Mouse (Mus musculus): ENCODE measurements at regions not wholly inside any gene's neighbourhood (a gene's known extent, or its start where the extent isn't known, plus 50 kb on each side); places are given as distances from the start of the nearest gene placed in this dataset.

DNA sequence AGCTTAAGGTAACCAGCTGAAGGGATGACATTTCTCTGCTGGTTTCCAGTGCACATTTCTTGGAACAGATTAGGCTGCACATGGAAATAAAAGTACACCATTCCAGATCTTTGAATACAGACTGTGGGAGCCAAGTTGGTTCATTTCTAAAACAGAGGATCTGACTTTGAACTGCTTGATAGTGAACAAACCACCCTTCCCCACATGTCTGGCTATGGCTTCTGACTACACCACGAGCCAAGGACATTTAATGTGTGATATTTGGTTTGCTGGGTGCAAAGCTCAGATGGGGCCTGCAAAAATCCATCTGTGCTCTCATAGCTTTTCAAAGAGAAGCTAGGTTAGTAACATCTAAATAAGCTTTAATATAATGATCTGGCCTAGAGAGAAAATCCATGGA is 614.7 kb upstream of the Cdh11 start:
- Histone ChIP-seq H3K36me3 (replicated peaks; ENCODE audit: control insufficient read depth, insufficient read depth) (no peaks in the 10 kb centered on the region), H3K4me3 (replicated peaks; ENCODE audit: low read length) (no peak overlapping the region), H3K4me2 (replicated peaks) (no peak overlapping the region), H3K27me3 (ENCODE audit: control insufficient read depth, insufficient read depth, low read length) (no peaks in the 10 kb centered on the region), H3K9me3 (ENCODE audit: control insufficient read depth, low read length) (no peaks in the 10 kb centered on the region), H3K4me1 (replicated peaks; ENCODE audit: control insufficient read depth, insufficient read depth, low read length) (no peaks in the 10 kb centered on the region), H3K9ac (no peak overlapping the region), H3K27ac (no peak overlapping the region)
- 95% methylated on average over 1 of the region's 1 CpGs for WGBS
- DNase-seq (ENCODE audit: low spot score) (no peak), ATAC-seq (ENCODE audit: low FRiP score) (no peak)

DNA sequence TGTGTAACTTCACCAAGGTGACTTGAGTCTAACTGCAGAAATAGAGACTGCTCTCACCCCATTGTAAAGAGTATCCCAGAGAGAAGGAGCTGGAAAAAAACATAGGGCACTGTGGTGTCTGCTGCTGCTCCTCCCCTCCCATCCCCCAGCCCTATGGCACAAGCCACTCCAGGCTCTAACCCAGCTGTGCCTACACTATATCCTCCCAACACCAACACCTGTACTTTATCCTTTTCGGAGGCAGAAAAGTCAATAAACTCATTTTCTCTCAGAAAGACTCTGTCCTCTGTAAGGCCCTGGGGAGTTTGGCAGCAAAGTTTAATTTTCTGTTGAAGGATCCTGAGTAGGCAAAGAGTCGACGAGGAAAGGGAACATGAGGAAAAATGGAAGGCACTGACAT is 617.3 kb upstream of the Cdh11 start:
- ATAC-seq (ENCODE audit: low FRiP score) (no peak), DNase-seq (ENCODE audit: low spot score) (no peak)
- Histone ChIP-seq H3K27me3 (ENCODE audit: control insufficient read depth, insufficient read depth, low read length) (no peaks in the 10 kb centered on the region), H3K27ac (no peak overlapping the region), H3K9me3 (ENCODE audit: control insufficient read depth, low read length) (no peaks in the 10 kb centered on the region), H3K36me3 (replicated peaks; ENCODE audit: control insufficient read depth, insufficient read depth) (no peaks in the 10 kb centered on the region), H3K4me3 (replicated peaks; ENCODE audit: low read length) (no peak overlapping the region), H3K4me2 (replicated peaks) (no peak overlapping the region), H3K9ac (no peak overlapping the region), H3K4me1 (replicated peaks; ENCODE audit: control insufficient read depth, insufficient read depth, low read length) (no peaks in the 10 kb centered on the region)
- 80% methylated on average over 3 of the region's 3 CpGs for WGBS

DNA sequence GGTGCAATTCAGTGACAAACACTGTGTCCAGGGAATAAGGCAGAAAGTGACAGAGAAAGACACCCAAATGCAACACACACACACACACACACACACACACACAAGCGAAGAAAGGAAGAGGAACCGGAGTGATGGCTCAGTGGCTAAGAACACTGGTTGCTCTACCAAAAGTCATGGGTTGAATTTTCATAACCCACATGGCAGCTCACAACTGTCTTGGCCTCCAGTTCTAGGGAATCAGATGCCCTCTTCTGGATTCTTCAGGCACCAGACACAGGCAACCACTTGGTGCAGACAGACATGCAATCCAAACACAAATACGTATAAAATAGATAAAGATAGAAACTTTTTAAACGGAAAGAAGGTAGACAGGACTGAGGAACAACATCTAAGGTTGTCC is 618.4 kb upstream of the Cdh11 start:
- ATAC-seq (ENCODE audit: low FRiP score) (no peak), DNase-seq (ENCODE audit: low spot score) (no peak)
- Histone ChIP-seq H3K4me1 (replicated peaks; ENCODE audit: control insufficient read depth, insufficient read depth, low read length) (no peaks in the 10 kb centered on the region), H3K36me3 (replicated peaks; ENCODE audit: control insufficient read depth, insufficient read depth) (no peaks in the 10 kb centered on the region), H3K9ac (no peak overlapping the region), H3K27me3 (ENCODE audit: control insufficient read depth, insufficient read depth, low read length) (no peaks in the 10 kb centered on the region), H3K27ac (no peak overlapping the region), H3K4me2 (replicated peaks) (no peak overlapping the region), H3K9me3 (ENCODE audit: control insufficient read depth, low read length) (no peaks in the 10 kb centered on the region), H3K4me3 (replicated peaks; ENCODE audit: low read length) (no peak overlapping the region)
- WGBS: 95% methylated on average over 4 of the region's 4 CpGs

DNA sequence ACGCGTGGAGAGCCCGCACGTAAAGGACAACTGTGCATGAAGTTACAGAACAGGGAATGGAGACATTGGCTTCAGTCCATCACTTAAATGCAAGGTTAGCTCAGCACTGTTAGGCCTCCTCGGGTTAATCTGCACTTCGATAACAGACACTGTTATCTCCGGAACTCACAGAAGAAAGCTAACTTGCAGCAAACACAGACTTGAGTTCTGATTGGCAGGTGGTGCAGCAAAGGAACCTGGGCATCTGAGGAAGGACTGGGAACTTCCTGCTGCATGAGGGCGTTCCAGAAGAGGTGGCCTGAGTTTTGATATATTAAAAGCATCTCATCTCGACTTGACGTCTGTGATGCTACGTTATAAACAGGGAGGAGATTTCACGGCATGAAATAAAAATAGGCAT is 620.3 kb upstream of the Cdh11 start:
- Histone ChIP-seq H3K4me1 (replicated peaks; ENCODE audit: control insufficient read depth, insufficient read depth, low read length) (no peaks in the 10 kb centered on the region), H3K4me3 (replicated peaks; ENCODE audit: low read length) (no peak overlapping the region), H3K27me3 (ENCODE audit: control insufficient read depth, insufficient read depth, low read length) (no peaks in the 10 kb centered on the region), H3K36me3 (replicated peaks; ENCODE audit: control insufficient read depth, insufficient read depth) (no peaks in the 10 kb centered on the region), H3K27ac (no peak overlapping the region), H3K9me3 (ENCODE audit: control insufficient read depth, low read length) (no peaks in the 10 kb centered on the region), H3K9ac (no peak overlapping the region), H3K4me2 (replicated peaks) (no peak overlapping the region)
- WGBS: 79% methylated on average over 12 of the region's 12 CpGs
- ATAC-seq (ENCODE audit: low FRiP score) (no peak), DNase-seq (ENCODE audit: low spot score) (no peak)

DNA sequence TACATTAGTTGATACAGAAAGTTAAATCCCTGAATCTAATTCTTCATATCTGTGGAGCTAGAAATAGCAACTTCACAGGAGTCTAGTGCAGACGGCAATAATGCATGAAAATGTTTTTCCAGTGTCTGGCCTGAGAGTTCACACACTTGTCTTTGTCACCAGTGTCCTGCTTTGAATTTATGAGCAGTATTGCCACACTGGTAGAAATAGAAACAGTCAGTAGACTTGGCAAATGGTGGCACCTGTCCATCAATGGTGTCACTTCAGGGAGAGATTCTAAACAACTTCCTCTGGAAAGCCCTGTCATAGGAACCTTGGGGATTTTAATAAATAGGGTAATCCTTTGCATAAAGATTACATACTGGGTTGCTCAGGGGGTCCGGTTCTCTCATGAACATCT is 621.5 kb upstream of the Cdh11 start:
- no peak overlapping the region for H3K4me3 ChIP-seq (replicated peaks; ENCODE audit: low read length)
- WGBS: 86% methylated on average over 2 of the region's 2 CpGs
- no peak for ATAC-seq (ENCODE audit: low FRiP score)
- H3K9ac ChIP-seq: no peak overlapping the region
- H3K36me3 ChIP-seq (replicated peaks; ENCODE audit: control insufficient read depth, insufficient read depth): no peaks in the 10 kb centered on the region
- no peaks in the 10 kb centered on the region for H3K4me1 ChIP-seq (replicated peaks; ENCODE audit: control insufficient read depth, insufficient read depth, low read length)
- DNase-seq (ENCODE audit: low spot score): no peak
- no peaks in the 10 kb centered on the region for H3K9me3 ChIP-seq (ENCODE audit: control insufficient read depth, low read length)
- H3K27ac ChIP-seq: no peak overlapping the region
- H3K27me3 ChIP-seq (ENCODE audit: control insufficient read depth, insufficient read depth, low read length): no peaks in the 10 kb centered on the region
- H3K4me2 ChIP-seq (replicated peaks): no peak overlapping the region

DNA sequence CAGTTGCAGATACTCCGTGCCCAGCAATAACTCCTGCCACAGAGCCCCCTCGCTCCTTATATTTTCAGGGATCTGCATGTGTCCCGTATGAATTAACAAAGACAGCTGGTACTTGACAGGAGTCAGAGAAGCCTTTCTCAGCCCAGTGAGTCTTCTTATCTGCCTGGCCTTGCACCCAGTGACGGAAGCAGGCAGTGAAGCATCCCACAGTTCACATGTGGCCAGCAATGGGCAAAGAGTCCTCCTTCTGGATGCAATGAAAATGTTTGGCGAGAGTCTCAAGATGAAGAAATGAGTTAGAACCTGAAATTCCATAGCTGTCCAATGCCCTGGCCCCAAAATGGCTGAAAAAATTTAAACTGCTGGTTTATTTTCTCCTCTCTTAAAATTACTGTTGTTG is 622.2 kb upstream of the Cdh11 start:
- H3K9ac ChIP-seq: no peak overlapping the region
- ATAC-seq (ENCODE audit: low FRiP score) (no peak), DNase-seq (ENCODE audit: low spot score) (no peak)
- H3K27me3 ChIP-seq (ENCODE audit: control insufficient read depth, insufficient read depth, low read length): no peaks in the 10 kb centered on the region
- WGBS: 83% methylated on average over 5 of the region's 5 CpGs
- H3K4me3 ChIP-seq (replicated peaks; ENCODE audit: low read length): no peak overlapping the region
- no peak overlapping the region for H3K27ac ChIP-seq
- H3K4me1 ChIP-seq (replicated peaks; ENCODE audit: control insufficient read depth, insufficient read depth, low read length): no peaks in the 10 kb centered on the region
- no peaks in the 10 kb centered on the region for H3K9me3 ChIP-seq (ENCODE audit: control insufficient read depth, low read length)
- H3K36me3 ChIP-seq (replicated peaks; ENCODE audit: control insufficient read depth, insufficient read depth): no peaks in the 10 kb centered on the region
- H3K4me2 ChIP-seq (replicated peaks): no peak overlapping the region

DNA sequence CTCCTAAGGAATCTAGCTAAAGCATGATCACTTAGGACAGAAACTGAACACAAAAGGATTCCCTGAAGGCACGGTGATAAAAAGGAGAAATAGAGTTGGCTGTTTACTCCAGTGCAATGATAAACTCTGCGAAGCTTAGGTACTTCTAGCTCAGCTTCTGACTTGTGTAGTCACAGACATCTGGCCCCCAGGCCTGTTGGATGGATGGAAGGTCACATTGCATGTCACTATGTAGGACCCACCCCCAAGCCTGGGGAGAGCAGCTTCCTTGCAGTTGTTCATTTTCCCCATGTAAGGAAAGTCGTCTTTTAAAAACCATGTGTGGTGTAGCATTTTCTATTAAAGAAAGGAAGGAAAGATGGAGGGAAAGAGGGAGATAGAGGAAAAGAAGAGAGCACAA is 623.0 kb upstream of the Cdh11 start:
- WGBS: 87% methylated on average over 3 of the region's 3 CpGs
- no peak for ATAC-seq (ENCODE audit: low FRiP score)
- DNase-seq (ENCODE audit: low spot score): no peak
- Histone ChIP-seq H3K27me3 (ENCODE audit: control insufficient read depth, insufficient read depth, low read length) (no peaks in the 10 kb centered on the region), H3K4me3 (replicated peaks; ENCODE audit: low read length) (no peak overlapping the region), H3K4me2 (replicated peaks) (no peak overlapping the region), H3K9ac (no peak overlapping the region), H3K4me1 (replicated peaks; ENCODE audit: control insufficient read depth, insufficient read depth, low read length) (no peaks in the 10 kb centered on the region), H3K27ac (no peak overlapping the region), H3K9me3 (ENCODE audit: control insufficient read depth, low read length) (no peaks in the 10 kb centered on the region), H3K36me3 (replicated peaks; ENCODE audit: control insufficient read depth, insufficient read depth) (no peaks in the 10 kb centered on the region)

DNA sequence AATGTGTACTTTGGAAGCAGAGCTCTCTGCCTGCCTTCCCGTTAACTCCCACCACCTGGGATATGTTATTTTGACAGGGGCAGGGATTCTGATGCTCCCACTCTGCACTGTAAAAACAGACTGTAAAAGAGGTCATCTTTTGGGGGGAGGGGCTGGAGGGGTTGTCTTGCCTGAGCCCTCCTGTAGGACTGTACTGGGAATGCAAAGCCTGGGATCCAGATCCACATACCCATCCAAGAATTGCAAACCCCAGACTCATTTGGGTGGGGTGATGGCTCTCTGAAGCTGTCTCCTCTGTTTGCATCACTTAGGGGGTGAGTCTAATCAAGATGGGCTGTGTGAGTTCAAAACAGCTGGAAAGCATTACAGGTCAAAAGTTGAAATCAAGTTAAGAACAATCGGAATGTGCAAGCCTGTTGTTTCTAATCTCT is 623.7 kb upstream of the Cdh11 start:
- no peaks in the 10 kb centered on the region for H3K36me3 ChIP-seq (replicated peaks; ENCODE audit: control insufficient read depth, insufficient read depth)
- 79% methylated on average over 2 of the region's 2 CpGs for WGBS
- ATAC-seq (ENCODE audit: low FRiP score): no peak

DNA sequence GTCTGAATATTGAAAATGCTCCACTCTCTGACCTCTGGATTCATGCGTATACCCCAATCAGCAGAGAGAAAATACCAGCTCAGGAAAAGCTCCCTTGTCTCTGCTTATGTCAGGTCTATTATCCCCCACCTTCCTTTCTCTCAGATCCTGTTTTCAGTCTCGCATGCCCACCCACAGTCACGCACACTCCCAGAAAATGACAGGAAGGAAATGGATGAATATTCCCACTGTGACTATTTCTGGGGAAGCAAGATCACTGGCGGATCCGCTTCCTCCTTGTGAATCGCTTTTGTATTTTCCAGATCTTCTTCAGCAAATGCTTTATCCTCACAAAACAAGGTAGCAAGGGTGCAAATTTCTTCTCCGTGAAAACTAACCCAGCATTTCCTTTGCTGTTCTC is 627.3 kb upstream of the Cdh11 start:
- no peaks in the 10 kb centered on the region for H3K36me3 ChIP-seq (replicated peaks; ENCODE audit: control insufficient read depth, insufficient read depth)
- H3K4me2 ChIP-seq (replicated peaks): no peak overlapping the region
- no peaks in the 10 kb centered on the region for H3K27me3 ChIP-seq (ENCODE audit: control insufficient read depth, insufficient read depth, low read length)
- WGBS: 60% methylated on average over 7 of the region's 7 CpGs
- H3K27ac ChIP-seq: no peak overlapping the region
- H3K4me3 ChIP-seq (replicated peaks; ENCODE audit: low read length): no peak overlapping the region
- no peaks in the 10 kb centered on the region for H3K9me3 ChIP-seq (ENCODE audit: control insufficient read depth, low read length)
- no peak overlapping the region for H3K9ac ChIP-seq
- ATAC-seq (ENCODE audit: low FRiP score) (no peak), DNase-seq (ENCODE audit: low spot score) (no peak)
- no peaks in the 10 kb centered on the region for H3K4me1 ChIP-seq (replicated peaks; ENCODE audit: control insufficient read depth, insufficient read depth, low read length)

More for the DNA sequence above, 623.7 kb upstream of the Cdh11 start:
- no peaks in the 10 kb centered on the region for H3K9me3 ChIP-seq (ENCODE audit: control insufficient read depth, low read length)
- DNase-seq (ENCODE audit: low spot score): no peak
- H3K4me1 ChIP-seq (replicated peaks; ENCODE audit: control insufficient read depth, insufficient read depth, low read length): no peaks in the 10 kb centered on the region
- H3K4me2 ChIP-seq (replicated peaks): no peak overlapping the region
- no peak overlapping the region for H3K4me3 ChIP-seq (replicated peaks; ENCODE audit: low read length)
- no peak overlapping the region for H3K27ac ChIP-seq
- H3K9ac ChIP-seq: no peak overlapping the region
- H3K27me3 ChIP-seq (ENCODE audit: control insufficient read depth, insufficient read depth, low read length): no peaks in the 10 kb centered on the region

Data from hindbrain, embryonic 14.5 days (tissue).